In genomic region chr3:151883881-151884280, GRCm38 (mm10) we compare ENCODE assay signal across 28 mouse cellular contexts. TPM values are rescaled to one million over a fixed set of nuclear protein-coding genes. Genes with fewer than 3 reads are reported as not detected.
"Had no signal": no experiment of that assay in that cellular context is flagged by ENCODE, and none has a peak within 500 bp of the region (broad histone marks: within the 10 kb centered on the region; RNA-seq: fewer than 3 reads in every experiment).

No protein-coding gene starts in this region.

- ATAC-seq: hindbrain, postnatal 0 days; intestine, embryonic 16.5 days; liver, embryonic 12.5 days had no signal

- H3K27ac ChIP-seq: heart, adult 2 months; heart, embryonic 13.5 days; heart, embryonic 15.5 days; hindbrain, embryonic 13.5 days; hindbrain, embryonic 15.5 days; hindbrain, postnatal 0 days; kidney, embryonic 15.5 days; kidney, postnatal 0 days; limb, embryonic 13.5 days; limb, embryonic 15.5 days; liver, embryonic 12.5 days; liver, embryonic 14.5 days had no signal

- DNase-seq: gastrocnemius, postnatal 14 days; gastrocnemius, postnatal 36 days; heart, adult 2 months; heart, postnatal 14 days; heart, postnatal 36 days; kidney, adult 11 months; kidney, adult 2 months; kidney, adult 9 months; kidney, postnatal 14 days; kidney, postnatal 36 days; layer of hippocampus, adult 9-11 months; layer of hippocampus, postnatal 36 days; left cerebral cortex, postnatal 4 days; lung, adult 18-20 months had no signal

- H3K4me1 ChIP-seq: heart, embryonic 13.5 days; heart, embryonic 15.5 days; hindbrain, embryonic 13.5 days; hindbrain, embryonic 15.5 days; kidney, embryonic 15.5 days; limb, embryonic 15.5 days; liver, embryonic 12.5 days had no signal

- H3K4me2 ChIP-seq: heart, embryonic 11.5 days; heart, embryonic 13.5 days; heart, embryonic 15.5 days; hindbrain, embryonic 13.5 days; hindbrain, embryonic 15.5 days; kidney, embryonic 15.5 days; limb, embryonic 13.5 days; limb, embryonic 15.5 days; liver, embryonic 12.5 days had no signal

- H3K9ac ChIP-seq: heart, embryonic 13.5 days; heart, embryonic 15.5 days; hindbrain, embryonic 13.5 days; hindbrain, embryonic 15.5 days; kidney, embryonic 15.5 days; limb, embryonic 13.5 days; limb, embryonic 15.5 days; liver, embryonic 12.5 days; liver, embryonic 14.5 days had no signal

- H3K4me3 ChIP-seq: heart, adult 2 months; heart, embryonic 13.5 days; heart, embryonic 15.5 days; hindbrain, embryonic 13.5 days; hindbrain, embryonic 15.5 days; kidney, embryonic 15.5 days; limb, embryonic 13.5 days; limb, embryonic 15.5 days; liver, embryonic 12.5 days had no signal

- H3K27me3 ChIP-seq: heart, embryonic 13.5 days; heart, embryonic 15.5 days; hindbrain, embryonic 13.5 days; hindbrain, embryonic 15.5 days; kidney, embryonic 15.5 days; limb, embryonic 13.5 days; limb, embryonic 15.5 days; liver, embryonic 12.5 days had no signal

- H3K36me3 ChIP-seq: heart, embryonic 13.5 days; heart, embryonic 15.5 days; hindbrain, embryonic 13.5 days; hindbrain, embryonic 15.5 days; kidney, embryonic 15.5 days; limb, embryonic 13.5 days; limb, embryonic 15.5 days; liver, embryonic 12.5 days had no signal

- H3K9me3 ChIP-seq: heart, embryonic 13.5 days; heart, embryonic 15.5 days; hindbrain, embryonic 13.5 days; hindbrain, embryonic 15.5 days; kidney, embryonic 15.5 days; limb, embryonic 13.5 days; limb, embryonic 15.5 days; liver, embryonic 12.5 days had no signal

RNA-seq across cellular contexts. Expression of gene Ptgfr, which starts 46.5 kb away (rescaled TPM):
- total RNA-seq: hematopoietic stem cell, adult 5-6 weeks had no signal
